In genomic region chr8:91676928-91677327, GRCm38 (mm10) we compare ENCODE assay signal across 17 mouse cellular contexts.
DNase-seq lines count a peak whose midpoint lies in the region; ATAC-seq and TF ChIP-seq lines count a peak whose summit lies in the region.
"Had no signal": no experiment of that assay in that cellular context is flagged by ENCODE, and none has a peak within 500 bp of the region (broad histone marks: within the 10 kb centered on the region; RNA-seq: fewer than 3 reads in every experiment).

No protein-coding gene starts in this region.

- H3K4me3 ChIP-seq in neural tube, embryonic 13.5 days = no peak overlapping the region
- H3K4me3 ChIP-seq in neural tube, embryonic 15.5 days (replicated peaks) = no peak overlapping the region
- no peak overlapping the region for H3K4me3 ChIP-seq in left cerebral cortex, adult 2 months
- H3K4me3 ChIP-seq: erythroblast, embryonic 14.5 days; intestine, embryonic 15.5 days; limb, embryonic 13.5 days; midbrain, embryonic 10.5 days had no signal

- 39% methylated on average over 3 of the region's 3 CpGs for WGBS in neural tube, embryonic 13.5 days
- 39% methylated on average over 3 of the region's 3 CpGs for WGBS in neural tube, embryonic 15.5 days

- no peak overlapping the region for H3K4me2 ChIP-seq in neural tube, embryonic 13.5 days
- no peak overlapping the region for H3K4me2 ChIP-seq in neural tube, embryonic 15.5 days
- H3K4me2 ChIP-seq: intestine, embryonic 15.5 days; limb, embryonic 13.5 days; lung, embryonic 14.5 days had no signal

- intact Hi-C loops in left cerebral cortex, adult 2 months (cut with DNase I) = no loop called here

- H3K27ac ChIP-seq in neural tube, embryonic 13.5 days (replicated peaks) = no peak overlapping the region
- no peak overlapping the region for H3K27ac ChIP-seq in neural tube, embryonic 15.5 days (replicated peaks)
- H3K27ac ChIP-seq in left cerebral cortex, adult 2 months = no peak overlapping the region
- H3K27ac ChIP-seq: intestine, embryonic 15.5 days; limb, embryonic 13.5 days; midbrain, embryonic 10.5 days had no signal

- TF ChIP-seq CTCF in left cerebral cortex, adult 2 months (IDR thresholded peaks at IDR 0.05) = no peak

- peak; percentile 81 for DNase-seq in cerebellum, adult 9-10 months
- peak; percentile 76 to 88 for DNase-seq in layer of hippocampus, adult 18-20 months (ENCODE audit: low spot score in 2 of 2)
- DNase-seq in lung, postnatal 25 days (ENCODE audit: low spot score) = no peak
- no peak for DNase-seq in left cerebral cortex, adult 2 months (ENCODE audit: extremely low spot score in 1 of 2, low spot score in 2 of 2)
- DNase-seq: embryo, embryonic 11 days; gastrocnemius, postnatal 25 days; kidney, postnatal 36 days; lung, embryonic 14.5 days; right cerebral cortex, adult 18-20 months; thymus, postnatal 4 days had no signal

- peaks cover 88% of the 10 kb centered on the region for H3K27me3 ChIP-seq in neural tube, embryonic 13.5 days
- peaks cover 68% of the 10 kb centered on the region for H3K27me3 ChIP-seq in neural tube, embryonic 15.5 days (replicated peaks)
- H3K27me3 ChIP-seq: intestine, embryonic 15.5 days had no signal

- H3K36me3 ChIP-seq in neural tube, embryonic 13.5 days = no peaks in the 10 kb centered on the region
- H3K36me3 ChIP-seq in neural tube, embryonic 15.5 days = no peaks in the 10 kb centered on the region
- H3K36me3 ChIP-seq: intestine, embryonic 15.5 days; limb, embryonic 13.5 days; midbrain, embryonic 10.5 days had no signal

- H3K4me1 ChIP-seq in neural tube, embryonic 13.5 days (replicated peaks) = peaks cover 20% of the 10 kb centered on the region
- H3K4me1 ChIP-seq in neural tube, embryonic 15.5 days = peaks cover 10% of the 10 kb centered on the region; the same call in 1 of the 2 replicates
- H3K4me1 ChIP-seq: intestine, embryonic 15.5 days had no signal

- peak; percentile 40; the same call in 1 of the 2 replicates for ATAC-seq in neural tube, embryonic 13.5 days (ENCODE audit: low read depth)
- no peak for ATAC-seq in neural tube, embryonic 15.5 days (ENCODE audit: low FRiP score)
- no peak for ATAC-seq in CD4-positive, CD25-positive, alpha-beta regulatory T cell, adult 4 months
- ATAC-seq: intestine, embryonic 15.5 days had no signal

- H3K9me3 ChIP-seq in neural tube, embryonic 13.5 days = no peaks in the 10 kb centered on the region
- H3K9me3 ChIP-seq in neural tube, embryonic 15.5 days (replicated peaks) = no peaks in the 10 kb centered on the region
- H3K9me3 ChIP-seq: intestine, embryonic 15.5 days; limb, embryonic 13.5 days; midbrain, embryonic 10.5 days had no signal

- no peak overlapping the region for H3K9ac ChIP-seq in neural tube, embryonic 13.5 days
- no peak overlapping the region for H3K9ac ChIP-seq in neural tube, embryonic 15.5 days (replicated peaks)
- H3K9ac ChIP-seq: intestine, embryonic 15.5 days; limb, embryonic 13.5 days; lung, embryonic 14.5 days had no signal

Comparison
In these comparisons a context has a peak if more than half of its experiments do, and no peak if none do; other contexts are left out.
1. DNase-seq: peak in cerebellum, adult 9-10 months (single experiment) and layer of hippocampus, adult 18-20 months (2 of 2); none in lung, postnatal 25 days (single experiment) and left cerebral cortex, adult 2 months (0 of 2).